Mouse (Mus musculus) gonadal fat pad, adult 2 months (tissue): ENCODE results near the gene Pik3c2b. TPM values are rescaled to one million over a fixed set of nuclear protein-coding genes. Genes with fewer than 3 reads are reported as not detected.
"Not testable (repeated sequence)": the region's sequence is repeated elsewhere in the genome, so short reads cannot be mapped to it uniquely, and the experiment has no call there.

ENCODE experiments used
- DNase-seq: peaks from one replicate; pipeline ENCODE4 v3.0.0-alpha.2; 2012; ENCODE audit warnings: low read depth
- polyA plus RNA-seq: library from polyadenylated mRNA; depleted of rRNA; stranded (reverse); fragments of >200 nt; gene quantifications from 2 replicates; pipeline ENCODE4 v1.2.3, GENCODE M21; 2012

The Pik3c2b gene
- polyA plus RNA-seq, 1 experiment = 9.6 TPM

DNA sequence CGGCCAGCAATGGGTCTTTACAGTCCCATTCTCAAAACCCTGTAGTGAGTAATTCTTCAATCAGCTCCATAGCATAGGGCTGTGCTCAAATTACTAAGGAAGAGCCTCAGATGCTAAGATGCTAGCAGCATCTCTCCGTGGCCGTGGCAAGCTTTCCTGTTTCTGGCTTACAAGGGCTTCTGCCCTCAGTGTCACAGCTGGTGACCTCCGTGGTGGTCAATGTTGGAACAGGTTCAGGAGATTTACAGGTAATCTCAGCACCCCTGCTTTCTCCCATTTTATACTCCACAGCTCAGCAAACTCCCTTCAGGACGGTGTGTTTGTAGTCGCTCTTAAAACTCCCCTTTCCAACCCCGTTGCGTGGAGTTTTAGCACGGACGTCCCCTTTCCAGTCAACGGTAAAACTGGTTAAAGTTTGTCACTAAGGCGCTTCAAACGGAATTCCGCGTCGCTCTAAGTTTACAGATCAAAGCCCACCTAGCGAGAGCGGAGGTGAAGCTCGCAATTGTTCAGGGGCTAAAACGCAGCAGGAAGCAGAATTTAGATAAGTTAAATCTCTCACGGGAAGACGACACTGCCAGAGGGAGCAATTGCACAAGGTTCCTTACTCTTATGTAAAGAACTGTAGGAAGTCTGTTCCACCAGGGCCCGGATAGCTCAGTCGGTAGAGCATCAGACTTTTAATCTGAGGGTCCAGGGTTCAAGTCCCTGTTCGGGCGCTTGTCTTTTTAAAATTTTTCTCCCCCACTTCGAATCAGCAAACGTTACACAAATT lies 12.0 kb upstream of the Pik3c2b start:
- DNase-seq = no peak

DNA sequence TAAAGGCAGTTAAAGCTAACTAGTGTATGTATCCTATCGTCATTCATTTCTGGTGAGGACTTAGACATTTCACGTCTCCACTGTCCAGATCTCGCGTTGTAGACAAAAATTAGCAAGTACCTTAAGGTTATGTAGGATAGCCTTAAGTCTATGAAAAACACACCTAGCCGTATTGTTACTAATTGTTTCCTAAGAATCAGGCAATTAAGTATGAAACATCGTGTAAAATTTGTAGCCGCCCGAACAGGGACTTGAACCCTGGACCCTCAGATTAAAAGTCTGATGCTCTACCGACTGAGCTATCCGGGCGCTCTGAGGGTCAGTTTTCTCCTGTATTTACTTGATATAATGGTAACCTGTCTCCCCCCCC lies 11.4 kb upstream of the Pik3c2b start:
- DNase-seq = no peak

DNA sequence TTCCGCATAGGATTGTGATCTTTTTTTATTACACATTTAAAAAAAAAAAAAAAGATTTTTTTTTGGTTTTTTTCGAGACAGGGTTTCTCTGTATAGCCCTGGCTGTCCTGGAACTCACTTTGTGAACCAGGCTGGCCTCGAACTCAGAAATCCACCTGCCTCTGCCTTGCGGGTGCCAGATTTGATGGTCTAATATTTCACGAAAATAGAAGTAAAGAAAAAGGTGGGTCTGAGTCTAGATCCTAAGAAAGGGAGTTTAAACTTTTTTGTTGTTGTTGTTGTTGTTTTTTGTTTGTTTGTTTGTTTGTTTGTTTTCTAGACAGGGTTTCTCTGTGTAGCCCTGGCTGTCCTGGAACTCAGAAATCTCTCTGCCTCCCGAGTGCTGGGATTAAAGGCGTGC lies 10.8 kb upstream of the Pik3c2b start:
- DNase-seq = not testable (repeated sequence)

DNA sequence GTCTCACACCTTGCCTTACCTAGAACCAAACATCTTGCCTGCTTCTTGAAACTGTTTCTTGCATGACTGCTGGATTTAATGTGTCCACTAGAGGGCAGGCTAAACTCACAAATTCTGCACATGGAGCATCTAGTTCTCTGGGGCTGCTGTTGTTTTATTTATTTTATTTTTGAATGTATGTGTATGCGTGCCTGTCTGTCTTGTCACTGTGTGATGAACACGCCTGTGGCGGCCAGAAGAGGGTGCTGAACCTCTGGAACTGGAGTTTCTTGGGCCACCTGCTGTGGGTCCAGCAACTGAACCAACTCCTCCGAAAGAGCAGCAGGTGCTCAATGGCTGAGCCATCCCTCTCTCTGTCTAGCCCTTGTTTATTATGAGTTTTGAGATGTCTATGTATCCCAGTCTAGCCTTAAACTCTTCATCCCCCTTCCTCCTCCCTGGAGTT lies 5.9 kb upstream of the Pik3c2b start:
- no peak for DNase-seq

DNA sequence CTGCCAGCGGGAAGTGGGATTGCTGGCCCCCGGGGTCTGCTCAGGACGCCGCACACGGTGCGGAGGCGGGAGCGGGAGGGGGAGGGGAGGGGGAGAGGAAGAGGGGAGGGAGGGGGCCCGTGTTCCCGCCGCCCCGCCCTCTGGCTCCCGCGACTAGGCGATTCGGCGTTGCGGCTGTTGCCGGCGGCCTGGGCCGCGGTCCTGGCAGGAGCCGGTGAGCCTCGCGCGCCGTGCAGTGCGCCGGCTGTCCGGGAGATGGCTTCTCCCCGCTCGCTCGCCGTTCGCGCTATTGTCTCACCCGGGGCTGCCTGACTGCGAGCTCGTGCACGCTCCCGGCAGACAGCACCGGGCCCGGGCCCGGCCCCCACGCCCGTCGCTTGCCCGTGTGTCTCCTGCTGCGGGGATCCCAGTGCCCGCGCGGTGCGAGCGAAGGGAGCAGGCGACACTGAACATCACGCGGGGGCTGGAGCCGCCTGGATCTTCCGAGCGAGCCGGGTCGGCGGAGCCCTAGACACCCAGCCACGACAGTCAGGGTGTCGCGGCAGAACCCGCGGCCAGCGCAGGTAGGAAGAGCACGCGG lies 484 bp downstream of the Pik3c2b start:
- no peak for DNase-seq

DNA sequence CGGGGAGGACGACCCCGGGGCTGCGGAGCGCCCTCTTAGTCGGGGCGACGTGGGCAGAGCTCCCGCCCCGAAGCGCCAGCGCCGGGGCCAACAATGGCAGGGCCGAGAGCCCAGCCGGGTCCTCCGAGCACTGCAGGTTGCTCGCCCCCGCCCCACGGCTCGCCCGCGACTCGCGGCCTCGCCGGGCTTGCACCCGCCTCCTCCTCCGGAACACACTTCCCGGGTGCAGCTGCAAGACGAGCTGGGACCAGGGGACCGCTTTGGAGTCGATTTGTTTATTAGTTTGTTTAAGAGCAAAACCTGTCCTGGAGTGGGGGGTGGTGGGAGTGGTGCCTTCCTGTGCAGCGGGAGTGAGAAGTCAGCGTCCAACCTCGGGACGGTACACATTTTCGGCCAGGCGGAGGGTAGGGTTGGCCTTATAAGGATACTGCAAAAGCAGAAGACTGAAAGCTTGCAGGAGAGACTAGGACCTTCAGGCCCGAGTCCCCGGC lies 1.0 kb downstream of the Pik3c2b start:
- no peak for DNase-seq

DNA sequence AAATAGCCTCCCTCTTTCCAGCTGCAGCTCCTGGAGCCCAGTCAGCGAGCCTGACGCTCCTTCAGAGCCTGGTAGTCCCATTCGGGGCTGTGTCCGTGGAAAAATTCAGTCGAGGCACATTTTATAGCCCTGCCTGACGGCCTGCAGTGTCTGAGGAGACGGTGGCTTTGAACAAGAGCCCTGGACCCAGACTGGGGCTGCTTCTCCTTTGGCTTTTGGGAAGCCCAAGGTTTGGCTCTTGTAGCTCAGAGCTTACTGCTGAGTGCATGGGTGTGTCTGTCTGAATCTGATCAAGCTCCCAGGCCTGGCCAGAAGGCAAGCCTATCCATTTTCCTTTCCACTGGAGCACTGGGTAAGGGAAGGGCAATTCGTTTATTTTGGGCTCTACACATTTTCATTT lies 2.1 kb downstream of the Pik3c2b start:
- no peak for DNase-seq

DNA sequence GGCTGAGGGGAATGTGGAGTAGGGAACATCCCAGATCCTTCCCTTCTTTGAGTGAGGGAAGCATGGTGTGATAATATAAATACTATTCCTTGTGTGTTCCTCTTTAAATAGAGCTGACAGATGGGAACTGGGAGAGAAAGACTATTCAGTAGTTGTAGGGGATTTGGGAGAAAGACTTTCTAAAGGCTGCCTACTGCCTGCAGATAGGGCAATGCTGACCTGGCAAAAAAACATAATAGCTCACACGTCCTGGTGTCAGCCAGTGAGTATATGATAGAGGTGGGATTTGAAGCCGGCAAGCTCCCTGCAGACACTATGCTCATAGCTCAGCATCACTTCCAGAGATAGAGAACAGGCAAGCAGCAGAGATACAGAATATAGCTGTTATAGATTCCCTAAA lies 3.2 kb downstream of the Pik3c2b start:
- DNase-seq = no peak

DNA sequence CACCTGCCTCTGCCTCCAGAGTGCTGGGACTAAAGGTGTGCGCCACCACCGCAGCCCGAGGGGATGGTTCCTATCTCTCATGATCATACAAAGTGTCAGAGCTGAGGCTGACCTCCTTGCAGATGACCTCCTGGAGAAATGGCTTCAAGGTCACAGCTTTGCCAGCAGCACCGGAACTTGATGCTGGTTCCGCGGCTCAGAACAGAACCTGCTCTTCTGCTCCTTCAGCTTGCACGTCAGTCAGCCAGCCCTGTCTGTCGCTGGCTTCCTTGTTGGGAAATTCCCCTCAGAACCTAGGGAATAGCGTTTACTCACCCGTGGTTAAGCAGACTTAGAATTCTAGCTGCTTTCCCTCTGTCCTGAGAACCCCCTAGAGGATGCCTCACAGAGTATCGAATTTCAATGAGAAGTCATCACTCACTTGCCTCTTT lies 4.5 kb downstream of the Pik3c2b start:
- DNase-seq = no peak

DNA sequence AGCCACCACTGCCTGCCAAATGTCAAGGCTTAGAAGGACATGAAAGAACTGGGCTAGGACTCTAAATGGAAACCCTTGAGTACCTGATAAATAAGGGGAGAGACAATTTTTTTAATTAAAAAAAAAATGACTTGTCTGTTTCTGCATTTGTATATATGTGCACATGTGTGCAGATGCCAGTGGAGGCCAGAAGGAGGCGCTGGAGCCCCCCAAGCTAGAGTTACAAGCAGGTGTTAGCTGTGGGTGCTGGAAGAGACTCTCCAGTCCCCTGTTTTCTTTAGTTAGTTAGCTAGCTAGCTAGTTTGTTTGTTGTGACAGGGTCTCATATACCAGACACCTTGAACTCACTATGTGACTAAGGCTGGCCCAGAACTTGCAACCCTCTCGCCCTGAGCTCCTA lies 6.4 kb downstream of the Pik3c2b start:
- DNase-seq = no peak

DNA sequence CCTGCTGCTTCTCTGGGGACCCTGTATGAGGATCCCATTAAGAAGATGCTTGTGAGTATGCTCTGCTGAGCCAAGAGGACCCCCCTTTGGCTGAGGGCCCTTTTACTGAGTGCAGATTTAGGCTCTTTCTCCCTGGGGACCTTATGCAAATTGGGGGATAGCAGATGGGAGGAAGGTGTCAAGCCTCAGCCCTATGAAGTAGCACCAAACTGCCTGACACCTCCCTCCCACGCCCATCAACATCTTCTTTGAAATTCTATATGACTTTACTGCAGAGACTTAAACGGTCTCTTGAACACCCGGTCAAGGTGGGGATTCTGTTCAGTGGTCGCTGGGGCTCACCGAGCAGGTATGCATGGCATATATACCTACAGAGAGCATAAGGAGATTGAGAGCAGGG lies 7.6 kb downstream of the Pik3c2b start:
- no peak for DNase-seq

DNA sequence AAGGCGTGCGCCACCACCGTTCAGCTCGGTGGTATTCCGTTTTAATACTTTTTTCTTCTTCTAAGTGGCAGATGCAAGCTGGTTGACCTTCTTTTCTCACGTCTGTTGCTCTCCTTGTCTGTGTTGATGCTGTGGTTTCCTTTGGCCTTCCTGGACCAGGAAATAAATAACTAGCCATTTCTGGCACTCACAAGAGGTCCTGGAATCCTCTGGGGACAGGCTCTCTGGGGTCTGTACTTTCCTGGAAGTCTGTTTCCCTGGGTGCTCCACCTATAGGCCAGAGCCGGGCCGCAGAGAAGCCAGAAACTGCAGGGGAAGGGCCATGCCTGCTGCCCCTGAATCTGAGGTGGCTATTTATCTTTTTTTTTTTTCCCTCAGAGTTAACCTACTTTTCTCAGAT lies 8.9 kb downstream of the Pik3c2b start:
- no peak for DNase-seq

DNA sequence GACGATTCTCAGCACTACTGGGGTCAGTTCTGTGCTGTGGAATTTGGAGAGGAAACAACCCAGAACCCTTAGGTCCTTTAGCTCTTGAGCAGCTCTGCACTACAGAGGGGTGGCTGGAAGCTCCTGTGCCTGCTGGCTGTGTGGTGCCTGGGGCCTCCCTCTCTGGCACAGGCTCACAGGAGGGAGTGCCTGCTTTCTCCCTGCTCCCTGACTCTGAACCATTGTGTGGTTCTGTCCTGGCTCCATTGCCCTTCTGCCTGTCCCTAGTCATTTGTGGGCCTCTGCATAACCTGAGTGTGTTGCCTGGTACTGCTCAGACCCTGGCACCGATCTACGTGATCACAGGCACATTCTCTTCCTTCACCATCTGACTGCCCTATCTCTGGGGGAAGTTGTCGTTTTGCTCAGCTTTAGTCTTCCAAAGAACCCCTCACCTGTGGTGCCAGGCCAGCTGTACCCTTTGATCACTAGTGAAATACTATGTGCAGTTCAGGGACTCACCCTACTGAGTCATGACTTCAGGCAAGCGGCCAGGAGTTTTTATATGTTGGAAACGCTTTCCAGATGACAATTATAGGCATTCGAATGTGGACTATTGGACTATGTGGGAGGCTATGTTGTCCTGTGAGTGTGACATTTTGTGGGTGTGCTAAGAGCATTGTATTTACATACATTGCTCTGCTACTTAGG lies 12.0 kb downstream of the Pik3c2b start:
- DNase-seq = no peak

DNA sequence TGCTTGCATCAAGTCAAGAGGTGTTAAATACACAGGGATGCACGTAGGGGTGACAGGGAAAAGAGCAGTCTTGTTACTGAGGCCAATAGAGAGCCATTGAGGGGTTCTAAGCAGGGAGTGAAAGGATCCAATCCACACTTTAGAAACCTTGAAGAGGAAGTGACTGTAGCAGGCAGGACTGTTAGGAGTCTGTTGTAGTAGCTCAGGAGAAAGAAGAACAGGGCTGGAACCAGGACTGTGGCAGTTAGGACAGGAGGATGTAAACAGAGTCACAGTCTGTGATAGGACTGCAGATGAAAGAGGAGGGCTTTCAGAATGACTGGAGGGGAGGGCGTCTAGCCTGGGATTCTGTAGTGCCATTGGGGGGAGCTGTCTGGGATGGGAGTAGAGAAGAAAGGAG lies 14.1 kb downstream of the Pik3c2b start:
- DNase-seq = no peak

DNA sequence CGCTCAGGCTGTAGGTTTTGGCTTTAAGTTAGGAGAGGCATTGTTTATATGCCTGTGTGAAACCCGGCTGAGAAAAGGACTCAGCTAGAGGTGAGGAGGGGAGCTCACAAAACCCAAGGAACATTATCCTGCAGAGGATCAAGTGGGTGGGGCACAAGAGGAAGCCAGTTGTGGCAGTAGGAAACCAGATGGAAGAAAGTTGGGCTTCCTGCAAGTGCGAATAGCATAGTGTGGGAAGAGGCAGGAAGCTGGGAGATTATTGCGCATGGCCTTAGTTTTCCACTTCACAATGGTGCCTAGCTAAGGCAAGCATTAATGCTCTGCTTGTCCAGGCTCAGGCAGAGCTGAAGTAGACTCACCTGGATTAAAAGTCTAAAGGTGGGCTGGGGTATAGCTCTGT lies 15.2 kb downstream of the Pik3c2b start:
- no peak for DNase-seq

DNA sequence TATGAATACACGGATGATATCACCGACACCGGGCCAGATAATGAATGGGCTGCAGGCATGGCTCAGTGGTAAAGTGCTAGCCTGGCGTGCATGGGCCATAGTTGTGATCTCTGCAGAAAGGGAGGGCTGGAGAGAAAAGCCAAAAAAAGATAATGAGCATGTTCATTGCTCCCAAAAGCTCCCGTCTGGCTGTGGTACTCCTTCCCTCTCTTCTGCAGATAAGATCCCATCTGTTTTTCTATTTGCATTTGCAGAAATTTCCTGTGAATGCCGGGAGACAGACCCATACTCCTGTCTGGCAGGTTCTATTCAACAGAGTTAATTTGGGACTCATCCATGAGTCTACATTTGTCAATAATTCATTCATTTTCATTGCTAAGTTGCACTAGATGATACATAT lies 17.7 kb downstream of the Pik3c2b start:
- DNase-seq = no peak

DNA sequence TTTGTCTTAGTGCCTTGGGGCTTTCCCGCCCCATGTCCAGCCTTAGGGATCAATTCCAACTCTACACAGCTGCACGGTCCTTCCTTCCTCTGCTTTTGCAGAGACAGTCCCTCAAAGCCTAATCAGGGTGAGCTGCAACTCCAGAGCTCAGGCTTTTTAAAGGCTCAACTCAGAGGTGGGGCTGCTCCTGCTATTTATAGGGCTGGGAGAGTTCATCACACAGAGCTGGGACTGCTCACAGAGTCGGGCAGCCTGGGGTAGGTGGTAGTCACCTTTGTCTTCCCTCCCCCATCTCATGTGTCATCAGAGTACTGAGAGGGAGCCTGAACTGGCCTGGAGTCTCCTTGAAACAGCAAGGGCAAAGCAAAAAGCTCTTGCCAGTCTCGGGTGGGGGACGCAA lies 22.8 kb downstream of the Pik3c2b start:
- DNase-seq = no peak

DNA sequence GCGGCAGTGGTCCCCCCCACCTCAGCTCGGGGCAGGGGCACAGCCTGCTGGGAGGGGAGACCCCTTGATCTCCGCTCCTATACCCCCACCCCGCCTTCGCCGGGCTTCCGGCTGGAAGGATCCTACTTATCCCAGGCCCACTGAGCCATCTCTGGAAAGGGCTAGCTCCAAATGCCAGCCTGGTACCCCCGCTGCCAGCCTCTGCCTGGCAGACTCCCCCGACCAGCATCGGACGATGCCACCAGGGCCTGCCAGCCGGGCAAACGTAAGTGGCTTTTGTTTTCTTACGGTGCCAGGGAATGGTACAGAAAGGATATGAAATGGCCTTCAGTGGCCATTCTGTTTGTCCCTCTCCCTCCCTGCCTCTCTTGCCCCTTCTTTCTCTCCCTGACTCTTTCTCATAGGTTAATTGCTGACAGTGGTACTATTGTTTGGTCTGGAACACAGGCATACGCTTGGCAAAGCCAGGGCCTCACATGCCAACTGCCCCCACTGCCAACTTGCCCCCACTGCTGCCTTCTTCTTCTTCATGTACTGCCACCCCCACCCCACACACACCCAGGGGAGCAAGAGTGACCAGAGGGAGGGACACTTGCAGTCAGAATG lies 23.3 kb downstream of the Pik3c2b start:
- no peak for DNase-seq

DNA sequence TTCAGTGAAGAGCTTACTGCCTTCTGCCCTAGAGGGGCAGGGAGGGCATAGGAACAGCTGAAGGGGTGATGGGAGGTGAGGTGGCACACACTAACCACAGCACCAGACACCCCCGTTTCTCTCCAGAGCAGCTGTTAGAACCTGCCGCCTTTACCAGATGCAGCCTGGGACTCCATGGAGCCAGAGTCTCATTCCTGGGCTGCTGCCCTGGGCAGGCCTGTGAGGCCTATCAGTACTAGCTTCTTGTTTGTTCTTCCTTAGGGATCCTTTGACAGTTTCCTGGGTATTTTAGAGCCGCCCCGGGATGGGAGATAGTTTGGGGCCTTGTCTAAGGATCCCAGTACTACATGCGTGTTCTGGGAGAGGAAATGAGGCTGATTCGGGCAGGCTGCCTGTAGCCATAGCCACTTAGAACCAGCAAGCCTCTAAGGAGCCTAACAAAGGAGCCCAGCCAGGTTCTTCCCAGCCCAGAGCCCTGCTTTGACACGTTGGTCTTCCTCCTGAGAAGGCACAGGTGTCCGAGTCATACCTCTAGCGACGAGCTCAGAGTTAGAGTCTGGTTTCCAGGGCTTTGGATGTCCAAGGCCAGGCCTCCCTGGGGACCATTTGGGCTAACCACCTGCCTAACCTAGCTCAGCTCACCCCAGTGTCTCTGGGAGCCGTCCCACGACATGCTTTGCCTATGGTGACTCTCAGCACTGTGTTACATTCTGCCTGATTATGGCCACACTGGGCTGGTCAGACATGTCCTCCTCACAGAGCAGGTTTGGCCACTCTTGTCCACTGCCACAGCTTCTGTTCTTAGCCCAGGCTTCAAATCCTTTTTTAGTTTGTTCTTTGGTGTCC lies 24.0 kb downstream of the Pik3c2b start:
- no peak for DNase-seq

DNA sequence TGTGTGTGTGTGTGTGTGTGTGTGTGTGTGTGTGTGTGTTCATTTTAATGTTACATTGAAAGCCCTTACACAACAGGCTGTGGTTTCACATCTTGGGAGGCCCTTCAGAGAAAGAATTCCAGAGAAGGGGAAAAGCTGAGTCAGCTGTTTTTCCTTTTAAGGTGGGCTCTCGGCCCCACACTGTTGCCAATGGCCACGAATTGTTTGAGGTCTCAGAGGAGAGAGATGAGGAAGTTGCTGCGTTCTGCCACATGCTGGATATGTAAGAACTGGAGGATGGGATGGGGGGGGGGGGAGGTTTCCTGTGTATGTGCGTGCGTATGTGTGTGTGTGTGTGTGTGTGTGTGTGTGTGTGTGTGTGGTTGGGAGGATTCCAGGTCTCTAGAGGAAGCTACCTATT lies 24.7 kb downstream of the Pik3c2b start:
- no peak for DNase-seq

DNA sequence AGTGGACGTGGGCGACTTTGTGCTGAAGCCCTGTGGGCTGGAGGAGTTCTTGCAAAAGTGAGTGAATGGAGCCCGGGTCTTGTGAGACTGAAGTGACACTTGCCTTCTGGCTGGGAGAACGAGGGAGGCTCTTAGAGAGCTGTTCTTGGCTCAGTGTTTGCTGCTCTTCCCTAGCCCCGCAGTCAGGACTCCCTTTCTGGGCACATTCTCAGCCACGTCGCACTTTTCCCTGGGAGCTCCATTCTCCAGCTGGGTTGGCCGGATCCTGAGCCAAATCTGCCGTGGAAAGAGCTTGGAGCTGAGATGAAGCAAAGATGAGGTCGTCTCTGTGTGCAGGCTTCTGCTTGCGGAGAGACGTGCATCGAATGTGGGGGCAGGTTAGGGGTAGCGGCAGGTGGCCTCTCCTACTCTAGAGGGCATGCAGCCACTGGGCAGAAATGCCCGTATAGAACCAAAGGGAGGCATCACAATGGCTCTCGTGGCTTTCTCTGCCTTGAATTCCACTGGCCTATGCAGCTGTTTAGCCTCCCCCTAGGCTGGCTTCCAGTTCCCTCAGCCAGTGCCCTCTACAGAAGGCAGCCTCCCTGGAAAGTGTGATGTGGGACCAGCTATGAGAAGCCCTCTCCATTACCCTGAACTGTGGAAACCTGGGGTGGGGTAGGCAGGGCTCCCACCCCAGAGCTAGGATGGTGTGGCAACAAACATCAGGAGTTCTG lies 26.4 kb downstream of the Pik3c2b start:
- DNase-seq = no peak
